Mouse (Mus musculus) gastrocnemius, postnatal 36 days (tissue): ENCODE data around the gene Arhgef40. TPM values are rescaled to one million over a fixed set of nuclear protein-coding genes. Genes with fewer than 3 reads are reported as not detected.
"Not testable (repeated sequence)": the region's sequence is repeated elsewhere in the genome, so short reads cannot be mapped to it uniquely, and the experiment has no call there.

Experiments
- DNase-seq, 2 experiments: peaks; one replicate each; pipeline ENCODE4 v3.0.0; 2022
- intact Hi-C: fragments of 180-260 bp; cut with DNase I; formaldehyde crosslinking; loops from one replicate; pipeline ENCODE4 v1.15.1; 2025
- total RNA-seq, 2 experiments: library from RNA; stranded (reverse); gene quantifications; 2 replicates each; pipeline ENCODE4 v1.2.3; 2021

Gene Arhgef40
- total RNA-seq, 2 experiments from 2014 or later: 13.9 to 18.5 TPM

GRCm38 (mm10) chr14:52052720-52053119, 68.2 kb downstream of the Arhgef40 start:
- DNase-seq, intact Hi-C loops: not testable (repeated sequence)

Other genes with a start within 250 kb of the Arhgef40 start
- gene Ang4, start 211.1 kb upstream of the Arhgef40 start, total RNA-seq: not detected
- gene AY358078, start 184.7 kb upstream of the Arhgef40 start, total RNA-seq: not detected
- gene Ear6, start 131.0 kb upstream of the Arhgef40 start, total RNA-seq: not detected
- 10 to 100 TPM; 11.7 to 14.4 TPM for gene Mettl17, start 99.9 kb upstream of the Arhgef40 start, total RNA-seq
- under 1 TPM; 0.20 to 0.51 TPM for gene Slc39a2, start 91.8 kb upstream of the Arhgef40 start, total RNA-seq
- gene Ndrg2, start 70.6 kb upstream of the Arhgef40 start, total RNA-seq: 1,000 to 10,000 TPM; 1,350 to 1,506 TPM
- gene Tppp2, start 66.3 kb upstream of the Arhgef40 start, total RNA-seq: not detected
- not detected for gene Rnase13, start 61.9 kb upstream of the Arhgef40 start, total RNA-seq
- gene Tmem253, start 30.9 kb downstream of the Arhgef40 start, total RNA-seq: 1 to 10 TPM; 1.3 to 1.5 TPM
- 10 to 100 TPM in 1 of 2 experiments, 1 to 10 TPM in 1; 9.7 to 12.4 TPM for gene Zfp219, start 36.0 kb downstream of the Arhgef40 start, total RNA-seq
- not detected for gene Olfr221, start 57.7 kb downstream of the Arhgef40 start, total RNA-seq
- gene Hnrnpc, start 119.3 kb downstream of the Arhgef40 start, total RNA-seq: 10 to 100 TPM; 71.0 to 74.4 TPM
- not detected for gene Rpgrip1, start 126.0 kb downstream of the Arhgef40 start, total RNA-seq
- 10 to 100 TPM; 10.1 to 13.7 TPM for gene Supt16, start 212.7 kb downstream of the Arhgef40 start, total RNA-seq